Mouse (Mus musculus) testis, adult 2 months (tissue): ENCODE measurements around the gene Spcs1.

Source experiments
- CTCF ChIP-seq: fragments of 200-500 bp; IDR thresholded peaks from 2 replicates; pipeline ENCODE4 v1.5.1; 2012; ENCODE audit warnings: low read depth, mild to moderate bottlenecking, inconsistent platforms, low read length, moderate library complexity; ENCODE audit not compliant: control insufficient read depth, insufficient read depth, insufficient replicate concordance
- POLR2A ChIP-seq: fragments of 200-500 bp; IDR thresholded peaks from 2 replicates; pipeline ENCODE4 v1.6.1; 2012; ENCODE audit warnings: low read depth, mild to moderate bottlenecking, inconsistent platforms, low read length, moderate library complexity; ENCODE audit not compliant: control insufficient read depth

DNA sequence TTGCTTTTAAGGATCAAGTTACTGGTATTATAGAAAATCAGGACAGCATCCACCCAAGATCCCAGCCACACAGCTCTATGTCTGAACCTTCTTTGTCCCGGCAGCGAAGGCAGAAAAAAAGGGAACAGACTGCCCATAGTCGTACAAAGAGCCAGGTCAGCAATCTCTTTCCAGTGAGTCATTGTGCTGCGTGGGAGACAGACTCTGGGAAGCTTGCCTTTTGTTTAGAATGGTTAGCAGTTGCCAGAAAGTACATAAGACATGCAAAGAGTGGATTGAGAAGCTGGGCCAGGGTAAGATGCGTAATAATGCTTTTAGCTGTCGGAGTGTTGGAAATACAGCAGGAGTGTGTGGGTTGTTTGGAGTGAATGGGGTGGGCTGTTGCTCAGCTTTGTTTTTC is 27.3 kb downstream of the Spcs1 start:
- TF ChIP-seq CTCF (no peak), POLR2A (no peak)
